Mouse (Mus musculus) neural tube, embryonic 12.5 days (tissue): ENCODE measurements at regions not wholly inside any gene's neighbourhood (a gene's known extent, or its start where the extent isn't known, plus 50 kb on each side); places are given as distances from the start of the nearest gene placed in this dataset.

Experiments used
- ATAC-seq: fragments of 200-750 bp; cut with Nextera tagmentation; 2 replicates; pipeline ENCODE4 v1.8.0; 2017; ENCODE audit warnings: low read depth, mild to moderate bottlenecking, moderate TSS enrichment, moderate library complexity; ENCODE audit not compliant: low FRiP score
- H3K27ac ChIP-seq: fragments of 300-500 bp; sonication (generic); 2 replicates; pipeline ENCODE4 v1.5.1; 2016
- H3K27me3 ChIP-seq: fragments of 300-500 bp; sonication (generic); replicated peaks from 2 replicates; pipeline ENCODE4 v1.6.1; 2016; ENCODE audit warnings: mild to moderate bottlenecking
- H3K36me3 ChIP-seq: fragments of 300-500 bp; sonication (generic); 2 replicates; pipeline ENCODE4 v1.6.1; 2016; ENCODE audit warnings: mild to moderate bottlenecking
- H3K4me1 ChIP-seq: fragments of 300-500 bp; sonication (generic); 2 replicates; pipeline ENCODE4 v1.6.1; 2016
- H3K4me2 ChIP-seq: fragments of 300-500 bp; sonication (generic); replicated peaks from 2 replicates; pipeline ENCODE4 v1.6.1; 2016; ENCODE audit warnings: mild to moderate bottlenecking
- H3K4me3 ChIP-seq: fragments of 300-500 bp; sonication (generic); 2 replicates; pipeline ENCODE4 v1.5.1; 2016
- H3K9ac ChIP-seq: fragments of 300-500 bp; sonication (generic); 2 replicates; pipeline ENCODE4 v1.6.1; 2016; ENCODE audit warnings: mild to moderate bottlenecking
- H3K9me3 ChIP-seq: fragments of 300-500 bp; sonication (generic); 2 replicates; pipeline ENCODE4 v1.6.1; 2016; ENCODE audit warnings: mild to moderate bottlenecking
- WGBS: fragments of 180-500 bp; shearing (Covaris S2); methylation state at CpG from one replicate; pipeline ENCODE4 v1.1.7; 2016; 5-methylcytosine and 5-hydroxymethylcytosine counted together

DNA sequence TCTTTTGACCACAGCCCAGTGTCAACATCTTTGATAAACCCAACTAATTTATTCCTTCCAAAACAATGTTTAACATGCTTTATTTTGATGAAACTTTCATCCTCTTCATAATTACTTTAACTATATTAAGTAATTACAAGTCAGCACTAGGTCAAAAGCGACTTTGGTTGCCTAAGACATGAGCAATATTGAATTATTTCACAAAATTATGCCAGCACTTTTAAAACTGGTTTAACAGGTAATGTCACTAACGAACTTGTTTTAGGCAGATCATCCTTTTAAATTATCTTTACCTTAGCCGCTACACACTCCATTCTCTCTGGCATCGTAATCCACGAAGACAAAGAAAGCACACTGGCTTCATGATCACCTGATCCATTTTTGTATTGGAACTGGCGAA is 669.8 kb upstream of the Pou3f3 start:
- H3K9me3 ChIP-seq: peaks cover 6% of the 10 kb centered on the region; the same call in 1 of the 2 replicates
- no peak overlapping the region for H3K4me3 ChIP-seq
- H3K4me1 ChIP-seq: no peaks in the 10 kb centered on the region
- no peaks in the 10 kb centered on the region for H3K36me3 ChIP-seq
- H3K27ac ChIP-seq: no peak overlapping the region
- no peak overlapping the region for H3K4me2 ChIP-seq
- H3K9ac ChIP-seq: no peak overlapping the region
- no peaks in the 10 kb centered on the region for H3K27me3 ChIP-seq
- 87% methylated on average over 6 of the region's 6 CpGs for WGBS
- ATAC-seq: no peak

DNA sequence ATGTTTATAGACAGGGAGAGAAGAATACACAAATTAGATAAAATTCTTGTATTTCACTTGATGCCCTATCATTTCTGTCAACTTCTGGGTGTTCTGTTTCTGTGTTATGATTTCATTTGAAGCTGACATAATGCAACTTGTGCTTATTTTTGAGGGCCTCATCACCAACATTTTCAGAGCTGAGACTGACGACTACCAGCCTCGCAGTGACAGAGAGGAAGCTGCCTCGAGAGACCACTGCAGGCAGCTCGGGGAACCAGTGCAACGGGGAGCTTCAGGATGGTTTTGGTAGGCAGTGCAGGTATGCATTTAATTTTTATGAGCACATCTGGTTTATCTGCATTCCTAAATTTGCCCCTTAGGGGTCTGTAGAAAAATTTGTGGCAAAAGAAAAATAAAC is 669.1 kb upstream of the Pou3f3 start:
- H3K27me3 ChIP-seq: no peaks in the 10 kb centered on the region
- no peak for ATAC-seq
- H3K4me3 ChIP-seq: no peak overlapping the region
- H3K4me2 ChIP-seq: no peak overlapping the region
- no peak overlapping the region for H3K27ac ChIP-seq
- H3K9ac ChIP-seq: no peak overlapping the region
- H3K4me1 ChIP-seq: no peaks in the 10 kb centered on the region
- H3K36me3 ChIP-seq: no peaks in the 10 kb centered on the region
- WGBS: 68% methylated on average over 5 of the region's 5 CpGs
- H3K9me3 ChIP-seq: peaks cover 6% of the 10 kb centered on the region; the same call in 1 of the 2 replicates

DNA sequence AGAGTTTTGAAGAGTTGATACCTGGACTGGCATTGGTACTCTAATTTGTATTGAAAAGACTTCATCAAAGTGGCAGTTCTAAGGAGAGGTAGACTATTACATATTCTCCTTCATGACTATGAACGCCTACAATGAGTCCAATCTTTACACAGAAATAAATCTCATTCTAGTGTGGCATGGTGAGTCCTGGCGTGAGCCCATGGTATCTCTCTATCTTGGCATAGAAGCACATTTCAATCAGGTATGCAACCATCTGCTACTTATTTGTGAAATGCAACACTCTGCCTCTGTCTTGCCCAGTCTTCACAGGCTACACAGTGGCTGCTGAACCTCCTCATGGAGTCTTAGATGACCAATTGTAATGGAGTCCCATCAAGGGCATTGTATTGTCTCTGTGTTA is 661.8 kb upstream of the Pou3f3 start:
- Histone ChIP-seq H3K27me3 (no peaks in the 10 kb centered on the region), H3K36me3 (no peaks in the 10 kb centered on the region), H3K4me2 (no peak overlapping the region), H3K27ac (no peak overlapping the region), H3K4me1 (no peaks in the 10 kb centered on the region), H3K9me3 (no peaks in the 10 kb centered on the region), H3K9ac (no peak overlapping the region), H3K4me3 (no peak overlapping the region)
- no peak for ATAC-seq
- 91% methylated on average over 2 of the region's 2 CpGs for WGBS

DNA sequence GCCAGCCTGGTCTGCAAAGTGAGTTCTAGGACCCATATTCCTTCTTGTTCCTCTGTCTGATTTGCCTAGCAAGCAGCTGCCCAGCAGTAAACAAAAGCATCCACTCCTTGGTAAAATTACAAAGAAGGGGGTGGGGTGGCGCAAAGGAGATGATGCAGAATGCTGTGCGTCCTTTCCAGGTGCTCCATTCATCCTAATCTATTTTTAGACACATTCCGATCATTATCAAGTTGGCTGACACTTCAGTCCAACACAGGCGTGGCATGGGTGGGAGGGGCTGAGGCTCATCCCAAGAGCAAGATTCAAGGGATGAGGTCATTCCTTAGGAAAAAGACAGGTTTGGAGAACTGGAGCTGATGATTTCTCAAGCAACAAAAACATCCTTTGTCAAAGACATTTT is 660.2 kb upstream of the Pou3f3 start:
- Histone ChIP-seq H3K4me2 (no peak overlapping the region), H3K27me3 (no peaks in the 10 kb centered on the region), H3K4me1 (no peaks in the 10 kb centered on the region), H3K27ac (no peak overlapping the region), H3K36me3 (no peaks in the 10 kb centered on the region), H3K9ac (no peak overlapping the region), H3K4me3 (no peak overlapping the region), H3K9me3 (no peaks in the 10 kb centered on the region)
- WGBS: 89% methylated on average over 4 of the region's 4 CpGs
- no peak for ATAC-seq

DNA sequence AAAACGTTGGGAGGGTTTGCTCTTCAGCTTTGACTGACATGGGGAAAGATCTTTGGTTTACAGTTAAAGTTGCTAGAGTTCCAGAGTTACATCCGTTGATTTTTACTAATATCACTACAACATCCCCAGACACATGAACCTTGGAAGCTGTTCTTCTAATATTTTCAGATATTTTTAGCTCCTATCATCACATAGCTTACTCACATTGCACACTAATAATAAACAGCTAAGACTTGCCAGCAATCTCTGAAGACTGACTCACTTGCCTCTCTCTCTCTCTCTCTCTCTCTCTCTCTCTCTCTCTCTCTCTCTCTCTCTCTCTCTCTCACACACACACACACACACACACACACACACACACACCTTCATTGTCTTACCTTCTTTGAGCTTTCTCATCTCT is 654.0 kb upstream of the Pou3f3 start:
- no peaks in the 10 kb centered on the region for H3K9me3 ChIP-seq
- H3K36me3 ChIP-seq: no peaks in the 10 kb centered on the region
- H3K4me2 ChIP-seq: no peak overlapping the region
- no peak overlapping the region for H3K9ac ChIP-seq
- no peaks in the 10 kb centered on the region for H3K27me3 ChIP-seq
- no peak overlapping the region for H3K4me3 ChIP-seq
- WGBS: 77% methylated on average over 2 of the region's 2 CpGs
- no peak for ATAC-seq
- H3K27ac ChIP-seq: no peak overlapping the region
- no peaks in the 10 kb centered on the region for H3K4me1 ChIP-seq

DNA sequence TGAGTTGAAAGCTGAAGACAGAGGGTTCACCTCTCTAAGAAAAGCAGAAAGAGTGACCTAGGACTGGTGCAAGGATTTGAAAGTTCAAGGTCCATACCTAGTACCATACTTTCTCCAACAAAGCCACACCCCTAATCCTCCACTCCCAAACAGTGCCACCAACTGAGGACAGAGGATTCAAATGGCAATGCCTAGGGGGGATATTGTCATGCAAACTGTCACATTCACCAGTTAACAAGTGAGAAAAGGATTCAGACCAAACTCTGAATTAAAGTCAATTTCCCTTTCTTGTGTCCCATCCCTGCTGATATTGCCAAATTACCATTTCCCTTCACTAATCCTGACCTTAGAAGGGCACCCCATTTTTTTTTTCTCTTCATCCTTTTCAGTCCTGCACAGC is 637.1 kb upstream of the Pou3f3 start:
- Histone ChIP-seq H3K27me3 (no peaks in the 10 kb centered on the region), H3K9me3 (no peaks in the 10 kb centered on the region), H3K36me3 (no peaks in the 10 kb centered on the region), H3K4me3 (no peak overlapping the region), H3K4me1 (no peaks in the 10 kb centered on the region), H3K27ac (no peak overlapping the region), H3K9ac (no peak overlapping the region), H3K4me2 (no peak overlapping the region)
- ATAC-seq: no peak

DNA sequence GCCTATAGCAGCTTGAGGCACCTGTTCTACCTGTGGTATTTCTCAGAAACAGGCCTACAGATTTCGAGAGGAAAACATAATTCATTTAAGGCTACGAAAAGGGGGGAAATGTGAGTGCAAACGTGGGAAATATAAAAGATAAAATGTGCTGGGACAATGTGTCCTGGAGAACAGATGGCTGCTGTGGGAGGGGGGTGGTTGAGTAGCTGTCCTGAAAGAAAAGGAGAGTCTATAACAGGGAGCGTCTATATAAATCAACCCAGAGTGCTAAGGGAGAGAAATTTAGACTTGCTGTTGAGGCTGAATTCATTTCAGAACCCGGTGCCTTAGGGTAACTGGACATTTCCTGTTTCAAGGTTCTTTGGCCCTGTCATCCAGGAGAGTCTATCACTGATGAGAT is 625.5 kb upstream of the Pou3f3 start:
- Histone ChIP-seq H3K27me3 (no peaks in the 10 kb centered on the region), H3K4me2 (no peak overlapping the region), H3K36me3 (no peaks in the 10 kb centered on the region), H3K27ac (no peak overlapping the region), H3K9me3 (no peaks in the 10 kb centered on the region), H3K4me1 (no peaks in the 10 kb centered on the region), H3K4me3 (no peak overlapping the region), H3K9ac (no peak overlapping the region)
- ATAC-seq: no peak
- WGBS: 63% methylated on average over 5 of the region's 5 CpGs

DNA sequence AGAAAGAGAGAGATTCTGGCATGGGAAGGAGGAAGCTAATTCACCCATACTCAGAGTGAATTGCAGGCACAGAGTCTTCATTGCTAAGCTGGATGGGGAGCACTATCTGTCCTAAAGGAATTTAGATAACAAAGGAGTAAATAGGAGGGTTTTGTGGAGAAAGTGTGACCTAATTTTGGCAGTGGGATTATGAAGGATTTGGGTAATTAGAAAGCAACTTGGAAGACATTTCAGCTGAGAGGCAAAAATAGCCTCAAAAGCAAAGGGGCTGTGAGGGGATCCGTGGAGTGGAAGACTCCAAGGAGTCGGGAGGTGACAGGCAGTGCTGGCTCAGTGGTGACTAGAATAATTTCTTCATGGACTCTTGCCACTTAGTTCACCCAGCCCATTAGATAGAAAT is 599.5 kb upstream of the Pou3f3 start:
- no peak for ATAC-seq
- 56% methylated on average over 2 of the region's 2 CpGs for WGBS
- H3K4me3 ChIP-seq: no peak overlapping the region

DNA sequence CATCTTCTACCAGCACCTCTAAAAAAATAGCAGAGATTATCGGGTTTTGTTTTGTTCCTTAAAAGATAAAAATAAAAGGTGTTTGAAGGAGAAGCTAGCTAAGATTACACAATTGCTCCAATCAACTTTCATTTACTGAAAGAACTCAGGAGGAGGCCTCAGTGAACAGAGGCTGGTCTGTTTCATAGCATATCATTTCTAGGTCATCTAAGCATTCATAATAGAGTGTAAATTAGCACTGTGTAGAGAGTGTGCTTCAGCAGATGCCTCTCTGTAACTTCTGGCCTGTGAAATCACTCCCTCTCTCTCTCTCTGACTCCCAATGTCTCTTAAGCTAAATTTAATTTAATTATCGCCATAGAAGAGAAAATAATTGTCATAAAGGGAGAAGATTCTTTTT is 597.0 kb upstream of the Pou3f3 start:
- Histone ChIP-seq H3K4me1 (no peaks in the 10 kb centered on the region), H3K27me3 (no peaks in the 10 kb centered on the region), H3K36me3 (no peaks in the 10 kb centered on the region), H3K4me3 (no peak overlapping the region), H3K9ac (no peak overlapping the region), H3K9me3 (no peaks in the 10 kb centered on the region), H3K27ac (no peak overlapping the region), H3K4me2 (no peak overlapping the region)
- no peak for ATAC-seq
- WGBS: 83% methylated on average over 2 of the region's 2 CpGs

More for the DNA sequence above, 599.5 kb upstream of the Pou3f3 start:
- Histone ChIP-seq H3K36me3 (no peaks in the 10 kb centered on the region), H3K27me3 (no peaks in the 10 kb centered on the region), H3K4me2 (no peak overlapping the region), H3K27ac (no peak overlapping the region), H3K9ac (no peak overlapping the region), H3K9me3 (no peaks in the 10 kb centered on the region), H3K4me1 (no peaks in the 10 kb centered on the region)

DNA sequence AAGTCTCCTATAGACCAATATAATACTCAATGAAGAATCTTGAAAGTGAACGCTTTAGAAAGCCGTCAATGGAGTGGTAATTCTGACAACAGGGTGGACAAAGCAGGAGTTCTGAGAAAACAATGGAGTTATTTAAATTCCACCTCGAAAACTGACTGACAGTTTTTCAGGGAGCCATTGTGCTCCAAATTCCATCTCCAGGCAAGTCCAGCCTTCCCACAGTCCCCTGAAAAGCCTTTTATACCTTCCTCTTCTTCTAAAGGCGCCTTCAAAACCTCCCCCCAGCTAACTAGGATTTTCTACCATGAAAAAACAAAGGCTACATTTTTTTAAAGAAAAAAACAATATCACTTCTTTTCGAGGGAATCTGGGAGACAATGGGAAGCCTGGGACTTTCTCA is 588.0 kb upstream of the Pou3f3 start:
- H3K27me3 ChIP-seq: no peaks in the 10 kb centered on the region
- H3K4me3 ChIP-seq: no peak overlapping the region
- H3K4me2 ChIP-seq: no peak overlapping the region
- H3K4me1 ChIP-seq: no peaks in the 10 kb centered on the region
- no peak overlapping the region for H3K27ac ChIP-seq
- no peak for ATAC-seq
- 13% methylated on average over 5 of the region's 5 CpGs for WGBS
- H3K9ac ChIP-seq: no peak overlapping the region
- H3K9me3 ChIP-seq: no peaks in the 10 kb centered on the region
- no peaks in the 10 kb centered on the region for H3K36me3 ChIP-seq

DNA sequence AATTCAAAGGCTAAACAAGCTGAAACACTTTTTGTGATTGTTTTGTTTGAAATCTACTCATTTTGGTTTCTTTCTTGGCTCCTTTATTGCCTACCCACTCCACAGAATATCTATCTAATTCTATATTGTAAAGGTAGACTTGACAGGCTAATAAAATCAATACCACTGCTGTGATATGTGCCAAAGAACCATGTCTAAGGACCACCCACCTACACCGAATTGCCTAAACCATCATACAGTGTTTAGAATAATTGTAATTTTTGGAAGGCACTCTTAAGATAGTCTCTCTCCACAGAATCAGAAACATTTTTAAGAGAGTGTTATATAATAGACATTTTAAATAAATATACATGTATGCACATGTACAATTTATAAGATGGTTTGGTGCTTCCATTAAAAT is 587.6 kb upstream of the Pou3f3 start:
- no peak overlapping the region for H3K27ac ChIP-seq
- no peaks in the 10 kb centered on the region for H3K4me1 ChIP-seq
- no peaks in the 10 kb centered on the region for H3K9me3 ChIP-seq
- no peak overlapping the region for H3K4me3 ChIP-seq
- no peak overlapping the region for H3K9ac ChIP-seq
- H3K27me3 ChIP-seq: no peaks in the 10 kb centered on the region
- WGBS: 38% methylated on average over 1 of the region's 1 CpGs
- no peak overlapping the region for H3K4me2 ChIP-seq
- no peaks in the 10 kb centered on the region for H3K36me3 ChIP-seq
- no peak for ATAC-seq

DNA sequence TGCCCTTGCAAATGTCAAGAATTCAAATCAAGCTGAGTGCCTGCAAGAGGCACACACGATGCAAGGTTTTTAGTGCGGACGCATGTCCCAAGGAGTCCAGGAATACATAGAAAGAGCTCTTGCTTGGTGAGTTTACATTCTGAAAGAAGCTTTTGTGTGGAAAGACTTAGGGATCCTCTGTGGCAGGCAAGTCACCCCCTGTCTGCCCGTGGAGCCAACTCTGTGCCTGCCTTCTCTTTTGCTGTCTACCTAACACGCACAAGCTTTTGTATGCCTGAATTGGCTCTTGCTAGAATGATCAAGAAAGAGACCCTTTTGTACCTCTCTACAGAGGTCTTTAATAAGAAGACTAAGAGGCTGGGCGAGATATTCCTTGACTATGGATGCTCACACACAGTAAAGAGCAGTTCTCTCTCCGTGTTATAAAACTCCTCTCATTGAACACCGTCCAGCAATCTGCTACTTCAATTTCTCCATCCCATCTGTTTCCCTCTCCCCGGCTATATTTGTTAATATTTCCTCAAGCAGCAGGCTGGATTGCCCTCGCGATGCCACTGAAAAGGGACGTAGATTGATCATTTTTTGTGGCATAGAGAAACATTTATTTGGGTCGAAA is 543.3 kb upstream of the Pou3f3 start:
- H3K27ac ChIP-seq: no peak overlapping the region

DNA sequence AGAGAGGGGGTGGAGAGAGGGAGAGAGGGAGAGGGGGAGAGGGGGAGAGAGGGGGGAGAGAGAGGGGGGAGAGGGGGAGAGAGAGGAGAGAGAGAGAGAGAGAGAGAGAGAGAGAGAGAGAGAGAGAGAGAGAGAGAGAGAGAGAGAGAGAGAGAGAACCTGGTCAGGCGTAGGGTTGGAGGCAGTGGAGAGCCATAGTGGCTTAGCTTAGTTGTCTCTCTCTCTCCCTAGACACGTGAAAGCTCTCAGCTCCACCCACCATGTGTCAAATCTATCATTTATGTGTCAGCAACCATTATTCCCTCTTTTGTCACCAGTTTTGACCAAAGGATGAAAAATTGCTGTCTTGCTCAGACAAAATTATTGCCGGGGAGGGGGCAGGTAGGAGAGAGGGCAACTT is 542.7 kb upstream of the Pou3f3 start:
- Histone ChIP-seq H3K27me3 (no peaks in the 10 kb centered on the region), H3K9me3 (0 out of 2 replicates have a peak, but pooled peaks cover 5% of the 10 kb centered on the region), H3K36me3 (no peaks in the 10 kb centered on the region), H3K27ac (no peak overlapping the region), H3K9ac (no peak overlapping the region), H3K4me2 (no peak overlapping the region), H3K4me3 (no peak overlapping the region), H3K4me1 (no peaks in the 10 kb centered on the region)
- ATAC-seq: no peak
- WGBS: 47% methylated on average over 2 of the region's 3 CpGs

More for the DNA sequence above, 543.3 kb upstream of the Pou3f3 start:
- Histone ChIP-seq H3K4me3 (no peak overlapping the region), H3K4me1 (no peaks in the 10 kb centered on the region), H3K36me3 (no peaks in the 10 kb centered on the region), H3K4me2 (no peak overlapping the region), H3K9me3 (0 out of 2 replicates have a peak, but pooled peaks cover 5% of the 10 kb centered on the region), H3K27me3 (no peaks in the 10 kb centered on the region), H3K9ac (no peak overlapping the region)
- WGBS: 69% methylated on average over 13 of the region's 13 CpGs
- ATAC-seq: no peak
